Mouse (Mus musculus): ENCODE data around the gene P2rx2. TPM values are rescaled to one million over a fixed set of nuclear protein-coding genes. Genes with fewer than 3 reads are reported as not detected.

Gene P2rx2
- polyA plus RNA-seq, 1 experiment from 2014 or later, result 1.4 TPM

DNA sequence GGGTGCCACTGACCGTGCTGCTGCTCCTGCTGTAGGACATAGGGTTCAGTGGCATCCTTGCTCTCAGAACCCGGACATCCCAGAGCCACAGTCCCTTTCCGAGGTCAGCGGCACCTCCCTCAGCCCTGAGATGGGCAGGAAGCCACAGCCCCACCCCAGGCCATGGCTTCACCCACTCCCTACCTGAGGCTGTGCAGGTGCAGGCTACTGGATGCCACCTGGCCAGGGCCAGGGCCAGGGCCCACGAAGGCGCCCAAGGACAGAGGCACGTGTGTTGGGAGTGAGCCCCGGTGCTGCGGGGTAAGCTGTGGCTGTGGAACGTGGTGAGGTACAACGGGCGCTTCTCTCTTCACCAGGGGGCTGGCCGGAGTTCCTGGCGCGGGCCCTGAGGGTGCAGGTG, 36.1 kb upstream of the P2rx2 start:
- Histone ChIP-seq H3K9ac (ENCODE audit: low read length) (no peak overlapping the region), H3K36me3 (ENCODE audit: control insufficient read depth, insufficient read depth, low read length) (peaks cover 27% of the 10 kb centered on the region), H3K27ac (ENCODE audit: low read depth, low read length) (no peak overlapping the region), H3K9me3 (ENCODE audit: control insufficient read depth, low read length) (no peaks in the 10 kb centered on the region), H3K4me2 (ENCODE audit: low read depth) (no peak overlapping the region), H3K4me1 (ENCODE audit: control insufficient read depth, insufficient read depth, low read length) (0 out of 2 replicates have a peak, but pooled peaks cover 5% of the 10 kb centered on the region), H3K4me3 (ENCODE audit: low read depth, low read length) (no peak overlapping the region), H3K27me3 (ENCODE audit: control insufficient read depth, insufficient read depth, low read length) (no peaks in the 10 kb centered on the region)
- ATAC-seq (ENCODE audit: insufficient read depth, low FRiP score, low TSS enrichment) (no peak), DNase-seq (ENCODE audit: low spot score) (no peak)
- WGBS, result 90% methylated on average over 15 of the region's 15 CpGs

DNA sequence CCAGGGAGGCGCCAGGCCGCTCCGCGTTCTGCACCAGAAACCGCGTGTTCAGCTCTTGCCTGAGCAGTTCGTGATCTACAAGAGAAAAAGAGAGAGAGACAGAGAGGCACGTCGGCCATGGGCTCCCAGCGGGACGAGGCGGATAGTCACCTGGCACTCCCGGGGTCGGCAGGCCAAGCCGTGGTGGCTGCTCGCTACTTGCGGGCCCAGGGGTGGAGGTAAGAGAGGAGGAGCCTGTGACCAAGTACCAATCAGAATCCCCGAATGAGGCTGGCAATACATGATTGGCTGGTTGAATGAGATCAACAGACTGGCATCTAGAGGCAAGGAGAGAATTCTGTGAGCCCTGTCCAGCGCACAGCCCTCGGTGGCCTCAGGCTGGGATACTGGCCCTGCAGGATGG, 35.2 kb upstream of the P2rx2 start:
- peak; percentile 39; the same call in 1 of the 2 replicates for ATAC-seq (ENCODE audit: insufficient read depth, low FRiP score, low TSS enrichment)
- Histone ChIP-seq H3K27ac (ENCODE audit: low read depth, low read length) (no peak overlapping the region), H3K36me3 (ENCODE audit: control insufficient read depth, insufficient read depth, low read length) (peaks cover 27% of the 10 kb centered on the region)

DNA sequence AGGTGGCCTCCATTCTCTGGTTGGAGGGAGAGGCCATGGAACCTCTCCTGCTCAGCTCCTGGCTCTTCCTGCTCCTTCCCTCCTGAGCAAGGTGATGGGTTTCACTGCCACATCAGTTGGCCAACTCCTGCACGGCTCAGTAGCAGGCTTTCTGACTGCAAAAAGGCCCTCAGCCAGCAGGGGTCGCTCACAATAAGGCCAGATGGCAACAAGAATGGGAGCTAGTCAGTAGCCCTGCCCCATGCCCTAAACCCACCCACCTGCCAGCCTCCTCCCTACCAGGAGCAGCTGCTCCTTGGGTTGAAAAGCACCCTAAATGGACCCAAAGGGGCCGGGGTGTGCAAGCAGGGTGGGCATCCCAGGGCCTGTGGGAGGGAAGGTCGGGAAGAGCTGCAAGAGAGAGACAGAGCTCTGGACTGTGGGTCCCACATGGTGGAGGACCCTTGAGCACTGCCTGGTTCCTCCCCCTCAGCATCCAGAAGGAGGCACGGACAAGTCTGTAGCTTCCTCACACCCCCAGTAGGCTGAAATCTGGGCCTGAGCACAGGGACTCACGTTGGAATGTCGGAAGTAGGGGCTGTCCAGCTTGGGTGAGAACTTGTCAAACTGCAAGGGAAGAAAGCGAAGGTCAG, 33.9 kb upstream of the P2rx2 start:
- Histone ChIP-seq H3K4me3 (ENCODE audit: low read depth, low read length) (no peak overlapping the region), H3K27me3 (ENCODE audit: control insufficient read depth, insufficient read depth, low read length) (no peaks in the 10 kb centered on the region), H3K9me3 (ENCODE audit: control insufficient read depth, low read length) (no peaks in the 10 kb centered on the region), H3K4me2 (ENCODE audit: low read depth) (no peak overlapping the region), H3K4me1 (ENCODE audit: control insufficient read depth, insufficient read depth, low read length) (0 out of 2 replicates have a peak, but pooled peaks cover 5% of the 10 kb centered on the region), H3K36me3 (ENCODE audit: control insufficient read depth, insufficient read depth, low read length) (peaks cover 27% of the 10 kb centered on the region), H3K9ac (ENCODE audit: low read length) (no peak overlapping the region), H3K27ac (ENCODE audit: low read depth, low read length) (no peak overlapping the region)
- ATAC-seq (ENCODE audit: insufficient read depth, low FRiP score, low TSS enrichment) (peak; percentile 56), DNase-seq (ENCODE audit: low spot score) (peak; percentile 82)
- WGBS, result 55% methylated on average over 8 of the region's 8 CpGs

More for the DNA sequence above, 35.2 kb upstream of the P2rx2 start:
- Histone ChIP-seq H3K4me2 (ENCODE audit: low read depth) (peak overlapping the region; percentile 14; the same call in 1 of the 2 replicates), H3K4me1 (ENCODE audit: control insufficient read depth, insufficient read depth, low read length) (0 out of 2 replicates have a peak, but pooled peaks cover 5% of the 10 kb centered on the region), H3K27me3 (ENCODE audit: control insufficient read depth, insufficient read depth, low read length) (no peaks in the 10 kb centered on the region), H3K4me3 (ENCODE audit: low read depth, low read length) (no peak overlapping the region), H3K9me3 (ENCODE audit: control insufficient read depth, low read length) (no peaks in the 10 kb centered on the region), H3K9ac (ENCODE audit: low read length) (peak overlapping the region; percentile 6; the same call in 1 of the 2 replicates)
- 21% methylated on average over 20 of the region's 20 CpGs for WGBS
- DNase-seq (ENCODE audit: low spot score), result no peak

DNA sequence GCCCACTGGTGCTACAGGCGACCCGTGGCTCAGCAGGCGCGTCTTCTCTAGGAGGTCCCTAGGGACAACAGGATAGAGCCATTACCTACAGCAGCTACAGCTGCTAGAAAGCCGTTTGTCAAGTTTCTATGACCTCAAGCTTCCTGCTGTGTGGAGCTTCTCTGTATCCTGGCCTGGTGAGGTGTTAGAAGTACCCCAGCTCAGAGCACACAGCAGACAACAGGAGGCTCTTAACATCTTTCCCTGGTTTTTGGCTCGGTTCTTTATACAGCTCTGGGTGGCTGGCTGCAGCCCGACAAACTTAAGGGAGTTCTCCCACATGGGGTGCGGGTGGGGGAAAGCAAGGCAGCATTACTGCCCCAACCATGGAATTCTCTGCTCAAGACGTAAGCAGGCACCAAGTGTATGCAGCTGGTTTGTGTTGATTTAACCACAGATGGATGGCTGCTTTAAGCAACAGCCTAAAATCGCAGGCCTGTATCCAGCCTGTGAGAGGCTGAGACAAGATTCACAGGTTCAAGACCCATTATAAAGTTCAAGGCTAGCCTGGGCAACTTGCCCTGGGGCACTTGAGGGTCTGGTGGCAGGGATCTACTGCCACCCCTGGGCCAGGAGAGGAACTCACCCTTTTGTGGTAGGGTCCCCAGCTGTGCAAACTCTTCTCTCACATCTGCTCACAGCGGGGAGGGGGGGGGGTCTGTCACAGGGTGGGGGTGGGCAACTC, 21.0 kb upstream of the P2rx2 start:
- Histone ChIP-seq H3K4me2 (ENCODE audit: low read depth) (peak overlapping the region; percentile 83), H3K36me3 (ENCODE audit: control insufficient read depth, insufficient read depth, low read length) (peaks cover 9% of the 10 kb centered on the region), H3K4me3 (ENCODE audit: low read depth, low read length) (peak overlapping the region; percentile 40; the same call in 1 of the 2 replicates), H3K4me1 (ENCODE audit: control insufficient read depth, insufficient read depth, low read length) (no peaks in the 10 kb centered on the region; the same call in 1 of the 2 replicates), H3K27me3 (ENCODE audit: control insufficient read depth, insufficient read depth, low read length) (no peaks in the 10 kb centered on the region), H3K9ac (ENCODE audit: low read length) (peak overlapping the region; percentile 54; the same call in 1 of the 2 replicates), H3K9me3 (ENCODE audit: control insufficient read depth, low read length) (no peaks in the 10 kb centered on the region), H3K27ac (ENCODE audit: low read depth, low read length) (no peak overlapping the region)
- no peak for DNase-seq (ENCODE audit: low spot score)
- peak; percentile 11; the same call in 1 of the 2 replicates for ATAC-seq (ENCODE audit: insufficient read depth, low FRiP score, low TSS enrichment)
- 25% methylated on average over 11 of the region's 11 CpGs for WGBS

DNA sequence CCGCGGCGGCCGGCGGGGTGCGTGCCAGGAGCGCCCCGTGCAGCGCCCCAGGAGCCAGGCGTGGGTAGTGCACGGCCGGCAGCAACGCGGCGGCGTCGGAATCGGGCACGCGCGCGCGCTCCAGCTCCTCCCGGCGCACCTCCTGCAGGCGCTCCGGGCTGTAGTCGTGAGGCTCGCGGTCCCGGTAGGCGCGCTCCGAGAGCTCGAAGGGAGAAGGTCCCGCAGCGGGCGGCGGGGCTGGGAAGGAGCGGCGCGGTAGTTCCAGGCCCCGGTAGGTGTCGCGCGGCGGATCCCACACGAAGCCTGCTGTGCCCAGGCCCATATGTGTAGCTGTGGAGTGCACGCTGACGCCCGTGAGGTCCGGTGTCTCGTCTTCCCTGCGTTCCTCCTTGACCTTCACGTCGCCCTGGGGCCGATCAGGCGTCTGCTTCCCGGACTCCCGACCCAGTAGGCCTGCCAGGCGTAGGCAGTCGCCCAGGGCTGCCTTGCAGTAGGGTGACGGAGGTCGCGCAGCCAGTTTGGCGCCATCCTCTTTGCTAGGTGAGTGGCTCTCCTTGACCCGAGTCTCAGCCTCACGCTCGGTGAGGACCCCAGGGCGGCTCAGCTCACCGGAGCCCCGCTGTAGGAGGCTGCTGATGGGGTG, 20.3 kb upstream of the P2rx2 start:
- H3K9me3 ChIP-seq (ENCODE audit: control insufficient read depth, low read length), result no peaks in the 10 kb centered on the region
- H3K27ac ChIP-seq (ENCODE audit: low read depth, low read length), result no peak overlapping the region
- no peaks in the 10 kb centered on the region; the same call in 1 of the 2 replicates for H3K4me1 ChIP-seq (ENCODE audit: control insufficient read depth, insufficient read depth, low read length)
- H3K9ac ChIP-seq (ENCODE audit: low read length), result peak overlapping the region; percentile 54
- peak; percentile 82 for DNase-seq (ENCODE audit: low spot score)
- H3K36me3 ChIP-seq (ENCODE audit: control insufficient read depth, insufficient read depth, low read length), result peaks cover 5% of the 10 kb centered on the region
- H3K4me3 ChIP-seq (ENCODE audit: low read depth, low read length), result peak overlapping the region; percentile 40
- H3K27me3 ChIP-seq (ENCODE audit: control insufficient read depth, insufficient read depth, low read length), result no peaks in the 10 kb centered on the region
- ATAC-seq (ENCODE audit: insufficient read depth, low FRiP score, low TSS enrichment), result peak; percentile 78
- peak overlapping the region; percentile 83 for H3K4me2 ChIP-seq (ENCODE audit: low read depth)
- under 1% methylated on average over 59 of the region's 72 CpGs for WGBS

DNA sequence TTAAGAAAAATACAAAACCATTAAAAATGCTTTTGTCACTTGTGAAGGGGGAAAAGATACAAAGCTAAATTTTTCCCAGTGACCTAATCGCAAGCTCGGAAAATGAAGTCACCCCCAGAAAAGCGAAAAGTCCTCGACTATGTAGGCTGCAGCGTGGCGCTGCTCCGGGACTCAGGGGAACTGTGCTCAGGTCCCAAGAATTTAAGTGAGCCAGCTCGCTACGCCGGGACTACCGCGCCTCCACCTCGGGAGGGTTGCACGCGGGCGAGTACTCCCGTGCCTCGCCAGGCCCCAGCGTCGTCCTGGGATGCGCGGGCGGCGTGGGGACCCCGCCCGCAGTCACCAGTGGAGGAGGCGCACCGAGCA, 19.8 kb upstream of the P2rx2 start:
- no peak overlapping the region for H3K27ac ChIP-seq (ENCODE audit: low read depth, low read length)
- H3K4me2 ChIP-seq (ENCODE audit: low read depth), result peak overlapping the region; percentile 83
- no peaks in the 10 kb centered on the region for H3K27me3 ChIP-seq (ENCODE audit: control insufficient read depth, insufficient read depth, low read length)
- peak overlapping the region; percentile 54 for H3K9ac ChIP-seq (ENCODE audit: low read length)
- no peaks in the 10 kb centered on the region; the same call in 1 of the 2 replicates for H3K4me1 ChIP-seq (ENCODE audit: control insufficient read depth, insufficient read depth, low read length)
- ATAC-seq (ENCODE audit: insufficient read depth, low FRiP score, low TSS enrichment) (0 out of 2 replicates have a peak, but pooled peaks have one; percentile 32), DNase-seq (ENCODE audit: low spot score) (no peak)
- H3K36me3 ChIP-seq (ENCODE audit: control insufficient read depth, insufficient read depth, low read length), result peaks cover 5% of the 10 kb centered on the region
- H3K4me3 ChIP-seq (ENCODE audit: low read depth, low read length), result peak overlapping the region; percentile 40
- WGBS, result 1% methylated on average over 28 of the region's 28 CpGs
- no peaks in the 10 kb centered on the region for H3K9me3 ChIP-seq (ENCODE audit: control insufficient read depth, low read length)

DNA sequence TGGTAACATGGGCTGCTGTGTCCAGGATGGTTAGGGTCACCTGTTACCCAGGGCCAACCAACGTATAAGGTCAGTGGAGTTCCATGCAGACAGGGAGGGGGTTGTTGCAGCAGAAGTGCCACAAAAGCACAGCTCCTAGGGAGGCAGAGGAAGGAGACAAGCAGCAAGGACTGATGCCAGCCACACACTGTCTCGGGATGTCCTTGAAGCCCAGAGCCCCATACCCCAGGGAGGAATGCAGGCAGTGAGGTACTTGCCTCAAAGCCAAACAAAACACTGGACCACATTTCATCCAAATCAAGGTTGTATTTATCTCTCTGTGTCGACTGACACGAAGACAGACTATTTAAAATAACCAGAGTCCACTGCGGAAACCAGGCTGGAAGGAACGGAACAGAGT, 18.5 kb upstream of the P2rx2 start:
- H3K27ac ChIP-seq (ENCODE audit: low read depth, low read length), result no peak overlapping the region
- no peaks in the 10 kb centered on the region for H3K27me3 ChIP-seq (ENCODE audit: control insufficient read depth, insufficient read depth, low read length)
- no peaks in the 10 kb centered on the region; the same call in 1 of the 2 replicates for H3K36me3 ChIP-seq (ENCODE audit: control insufficient read depth, insufficient read depth, low read length)
- no peak overlapping the region for H3K9ac ChIP-seq (ENCODE audit: low read length)
- H3K4me1 ChIP-seq (ENCODE audit: control insufficient read depth, insufficient read depth, low read length), result no peaks in the 10 kb centered on the region; the same call in 1 of the 2 replicates
- H3K9me3 ChIP-seq (ENCODE audit: control insufficient read depth, low read length), result no peaks in the 10 kb centered on the region
- WGBS, result 88% methylated on average over 6 of the region's 6 CpGs
- DNase-seq (ENCODE audit: low spot score) (no peak), ATAC-seq (ENCODE audit: insufficient read depth, low FRiP score, low TSS enrichment) (no peak)
- no peak overlapping the region for H3K4me2 ChIP-seq (ENCODE audit: low read depth)
- no peak overlapping the region for H3K4me3 ChIP-seq (ENCODE audit: low read depth, low read length)

DNA sequence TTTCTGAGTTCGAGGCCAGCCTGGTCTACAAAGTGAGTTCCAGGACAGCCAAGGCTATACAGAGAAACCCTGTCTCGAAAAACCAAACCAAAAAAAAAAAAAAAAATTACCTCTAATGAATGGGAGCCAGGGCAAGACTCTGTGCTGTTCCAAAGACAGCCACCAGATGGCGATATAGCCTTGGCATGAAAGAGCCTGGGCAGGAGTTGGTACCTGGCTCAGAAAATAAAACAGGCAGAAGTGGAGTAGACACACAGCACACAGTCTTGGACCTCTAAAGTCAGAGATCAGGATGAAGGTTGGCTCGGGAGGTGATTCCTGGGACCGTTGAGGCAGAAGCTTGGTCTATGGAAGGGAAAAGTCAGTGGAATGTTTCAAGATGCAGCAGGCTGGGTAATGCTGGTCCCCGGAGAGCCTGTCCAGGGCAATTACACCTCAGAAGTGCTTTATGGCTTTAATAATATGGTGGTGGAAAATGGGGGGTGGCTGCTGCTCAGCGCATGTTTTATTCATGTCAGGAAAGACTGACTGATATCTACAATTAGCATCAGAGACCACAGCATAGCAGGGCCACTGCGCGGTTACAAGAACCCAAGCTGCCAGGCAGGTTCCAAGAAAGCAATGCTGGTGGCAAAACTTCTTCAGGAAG, 14.6 kb upstream of the P2rx2 start:
- WGBS, result 43% methylated on average over 8 of the region's 9 CpGs
- H3K9ac ChIP-seq (ENCODE audit: low read length), result no peak overlapping the region
- H3K27ac ChIP-seq (ENCODE audit: low read depth, low read length), result no peak overlapping the region
- DNase-seq (ENCODE audit: low spot score) (peak; percentile 86), ATAC-seq (ENCODE audit: insufficient read depth, low FRiP score, low TSS enrichment) (peak; percentile 36; the same call in 1 of the 2 replicates)
- no peak overlapping the region for H3K4me3 ChIP-seq (ENCODE audit: low read depth, low read length)
- no peaks in the 10 kb centered on the region for H3K4me1 ChIP-seq (ENCODE audit: control insufficient read depth, insufficient read depth, low read length)
- no peak overlapping the region for H3K4me2 ChIP-seq (ENCODE audit: low read depth)
- H3K27me3 ChIP-seq (ENCODE audit: control insufficient read depth, insufficient read depth, low read length), result peaks cover 4% of the 10 kb centered on the region; the same call in 1 of the 2 replicates
- H3K9me3 ChIP-seq (ENCODE audit: control insufficient read depth, low read length), result no peaks in the 10 kb centered on the region
- H3K36me3 ChIP-seq (ENCODE audit: control insufficient read depth, insufficient read depth, low read length), result no peaks in the 10 kb centered on the region; the same call in 1 of the 2 replicates

Data from neural tube, embryonic 11.5 days (tissue).